Mouse (Mus musculus) limb, embryonic 12.5 days (tissue): ENCODE data around the gene Alox12e. TPM values are rescaled to one million over a fixed set of nuclear protein-coding genes. Genes with fewer than 3 reads are reported as not detected.
"Not testable (repeated sequence)": the region's sequence is repeated elsewhere in the genome, so short reads cannot be mapped to it uniquely, and the experiment has no call there.

Experiments used
- ATAC-seq: fragments of 200-750 bp; cut with Nextera tagmentation; 2 replicates; pipeline ENCODE4 v1.8.0; 2017; ENCODE audit warnings: low read depth, moderate TSS enrichment; ENCODE audit not compliant: insufficient number of reproducible peaks, insufficient read depth, low FRiP score, low TSS enrichment
- H3K27ac ChIP-seq: fragments of 300-500 bp; sonication (generic); 2 replicates; pipeline ENCODE4 v1.5.1; 2016; ENCODE audit warnings: mild to moderate bottlenecking, moderate library complexity
- H3K27me3 ChIP-seq: fragments of 300-500 bp; sonication (generic); 2 replicates; pipeline ENCODE4 v1.6.1; 2016; ENCODE audit warnings: mild to moderate bottlenecking, moderate library complexity
- H3K36me3 ChIP-seq: fragments of 300-500 bp; sonication (generic); 2 replicates; pipeline ENCODE4 v1.6.1; 2016; ENCODE audit warnings: mild to moderate bottlenecking, moderate library complexity
- H3K4me1 ChIP-seq: fragments of 300-500 bp; sonication (generic); replicated peaks from 2 replicates; pipeline ENCODE4 v1.6.1; 2016
- H3K4me2 ChIP-seq: fragments of 300-500 bp; sonication (generic); 2 replicates; pipeline ENCODE4 v1.6.1; 2016; ENCODE audit warnings: mild to moderate bottlenecking, moderate library complexity
- H3K4me3 ChIP-seq: fragments of 300-500 bp; sonication (generic); replicated peaks from 2 replicates; pipeline ENCODE4 v1.5.1; 2016; ENCODE audit warnings: mild to moderate bottlenecking
- H3K9ac ChIP-seq: fragments of 300-500 bp; sonication (generic); replicated peaks from 2 replicates; pipeline ENCODE4 v1.6.1; 2016; ENCODE audit warnings: mild to moderate bottlenecking, moderate library complexity
- H3K9me3 ChIP-seq: fragments of 300-500 bp; sonication (generic); 2 replicates; pipeline ENCODE4 v1.6.1; 2016; ENCODE audit warnings: mild to moderate bottlenecking, moderate library complexity
- WGBS: fragments of 180-500 bp; shearing (Covaris S2); methylation state at CpG from one replicate; pipeline ENCODE4 v1.1.7; 2016; 5-methylcytosine and 5-hydroxymethylcytosine counted together
- polyA plus RNA-seq: library from polyadenylated mRNA; unstranded; fragments of >200 nt; fragmentation: Nextera tagmentation; extraction: Ambion mirVana; gene quantifications from 2 replicates; pipeline ENCODE4 v1.2.1, GENCODE M21; 2016

Alox12e gene
- polyA plus RNA-seq, result not detected in 2 replicates

DNA sequence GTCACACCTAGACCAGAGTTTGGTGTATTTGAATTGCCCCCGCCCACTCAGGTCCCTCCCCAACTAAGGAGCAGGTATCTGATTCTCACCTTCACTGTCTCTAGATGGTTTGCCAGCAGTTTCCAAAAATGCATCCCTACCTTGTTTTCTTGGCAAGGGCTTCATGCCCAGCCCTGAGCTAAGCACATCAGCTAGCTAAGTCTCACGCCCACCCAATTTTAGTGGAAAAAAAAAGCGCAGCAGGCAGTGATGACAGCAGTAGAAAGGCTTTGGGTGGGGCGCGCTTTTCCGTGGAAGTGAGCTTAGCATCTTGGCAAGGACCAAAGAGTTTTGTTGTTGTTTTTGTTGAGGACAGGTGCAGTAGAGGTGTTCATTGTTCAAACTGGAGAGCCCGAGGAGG is at the start of gene Alox12e:
Gene Alox12e, minus strand, starts transcription at position 101 of the 400 bp plus-strand sequence.
- Histone ChIP-seq H3K27ac (no peak within 1 kb of the TSS), H3K4me1 (no peaks in the 10 kb centered on the region), H3K4me3 (peak within 1 kb of the TSS; percentile 7; the same call in 1 of the 2 replicates), H3K9ac (no peak within 1 kb of the TSS), H3K9me3 (no peaks in the 10 kb centered on the region), H3K36me3 (no peaks in the 10 kb centered on the region), H3K27me3 (peaks cover 75% of the 10 kb centered on the region), H3K4me2 (0 out of 2 replicates have a peak within 1 kb of the TSS, but pooled peaks have one; percentile 6)
- 23% methylated on average over 7 of the region's 7 CpGs for WGBS
- ATAC-seq, result no peak

GRCm38 (mm10) chr11:70368626-70369025 is 46.2 kb upstream of the Alox12e start:
- not testable (repeated sequence) for H3K9me3 ChIP-seq, H3K27me3 ChIP-seq, H3K36me3 ChIP-seq, ATAC-seq, H3K9ac ChIP-seq, H3K27ac ChIP-seq, H3K4me3 ChIP-seq, H3K4me2 ChIP-seq, H3K4me1 ChIP-seq
- 71% methylated on average over 2 of the region's 2 CpGs for WGBS

- not testable (repeated sequence) for H3K4me3 ChIP-seq, H3K36me3 ChIP-seq, H3K9ac ChIP-seq, H3K4me2 ChIP-seq, H3K27me3 ChIP-seq, H3K27ac ChIP-seq, H3K4me1 ChIP-seq, ATAC-seq
- peaks cover 13% of the 10 kb centered on the region for H3K9me3 ChIP-seq
- 82% methylated on average over 6 of the region's 6 CpGs for WGBS
Observed at GRCm38 (mm10) chr11:70367701-70368100, 45.3 kb upstream of the Alox12e start.

GRCm38 (mm10) chr11:70351868-70352267 is 29.4 kb upstream of the Alox12e start, which contains the start of gene Alox15:
Gene Alox15 (minus strand): TSS chr11:70352031.
- Histone ChIP-seq H3K27ac (no peak within 1 kb of the TSS), H3K36me3 (no peaks in the 10 kb centered on the region), H3K4me2 (peak within 1 kb of the TSS; percentile 66), H3K27me3 (peaks cover 70% of the 10 kb centered on the region), H3K4me1 (peaks cover 13% of the 10 kb centered on the region), H3K9me3 (no peaks in the 10 kb centered on the region), H3K9ac (peak within 1 kb of the TSS; percentile 40), H3K4me3 (peak within 1 kb of the TSS; percentile 41)
- no peak for ATAC-seq
- under 1% methylated on average over 19 of the region's 19 CpGs for WGBS

DNA sequence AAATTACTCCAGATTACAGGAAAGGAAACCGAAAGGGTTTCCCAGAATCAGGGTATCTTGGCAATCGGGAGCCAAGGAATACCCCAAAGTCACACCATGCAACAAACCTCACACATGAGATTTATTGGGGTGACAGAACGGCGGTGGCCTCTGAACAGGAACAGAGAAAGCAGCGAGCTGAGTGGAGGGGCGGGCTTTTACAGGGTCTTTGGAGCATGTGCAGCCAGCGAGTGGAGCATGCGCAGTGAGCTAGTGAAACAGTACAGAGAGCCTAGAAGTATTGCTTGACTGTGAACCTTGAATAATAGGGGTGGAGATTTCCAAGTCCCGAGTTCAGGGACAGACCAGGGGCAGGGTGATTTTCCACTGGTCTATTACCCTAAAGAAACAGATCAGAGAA is 26.2 kb upstream of the Alox12e start:
- Histone ChIP-seq H3K27ac (no peak overlapping the region), H3K9me3 (no peaks in the 10 kb centered on the region), H3K36me3 (no peaks in the 10 kb centered on the region), H3K4me2 (no peak overlapping the region), H3K4me1 (peaks cover 13% of the 10 kb centered on the region), H3K9ac (no peak overlapping the region), H3K27me3 (peaks cover 72% of the 10 kb centered on the region), H3K4me3 (no peak overlapping the region)
- no peak for ATAC-seq
- WGBS, result 77% methylated on average over 9 of the region's 9 CpGs

DNA sequence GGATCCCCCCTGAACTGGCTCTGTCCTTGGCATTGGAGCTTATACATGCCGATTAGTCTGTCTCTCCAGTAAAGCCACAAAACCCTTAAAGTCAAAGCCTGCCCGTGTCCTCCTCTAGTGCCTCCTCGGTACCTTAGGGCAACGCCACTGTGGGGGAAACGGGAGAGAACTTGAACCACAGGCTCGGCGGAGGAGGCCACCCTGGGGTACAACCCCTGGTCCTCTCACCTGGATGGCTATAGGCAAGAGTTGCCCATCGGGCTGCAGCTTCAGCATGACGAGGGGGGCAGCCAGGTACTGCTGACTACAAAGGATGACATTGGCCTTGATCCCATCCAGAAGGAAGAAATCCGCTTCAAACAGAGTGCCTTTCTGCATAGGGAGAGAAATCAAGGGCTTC is 25.4 kb upstream of the Alox12e start:
- peaks cover 64% of the 10 kb centered on the region for H3K27me3 ChIP-seq
- H3K4me1 ChIP-seq, result peaks cover 13% of the 10 kb centered on the region
- H3K4me3 ChIP-seq, result no peak overlapping the region
- H3K27ac ChIP-seq, result no peak overlapping the region
- no peak for ATAC-seq
- H3K9ac ChIP-seq, result no peak overlapping the region
- H3K4me2 ChIP-seq, result no peak overlapping the region
- no peaks in the 10 kb centered on the region for H3K36me3 ChIP-seq
- no peaks in the 10 kb centered on the region for H3K9me3 ChIP-seq
- 83% methylated on average over 10 of the region's 10 CpGs for WGBS

GRCm38 (mm10) chr11:70345546-70345945 is 23.1 kb upstream of the Alox12e start:
- no peaks in the 10 kb centered on the region for H3K36me3 ChIP-seq
- no peaks in the 10 kb centered on the region for H3K9me3 ChIP-seq
- H3K4me1 ChIP-seq, result no peaks in the 10 kb centered on the region
- H3K4me3 ChIP-seq, result no peak overlapping the region
- ATAC-seq, result no peak
- 94% methylated on average over 8 of the region's 8 CpGs for WGBS
- H3K9ac ChIP-seq, result no peak overlapping the region
- H3K27ac ChIP-seq, result no peak overlapping the region
- peaks cover 41% of the 10 kb centered on the region for H3K27me3 ChIP-seq
- no peak overlapping the region for H3K4me2 ChIP-seq

DNA sequence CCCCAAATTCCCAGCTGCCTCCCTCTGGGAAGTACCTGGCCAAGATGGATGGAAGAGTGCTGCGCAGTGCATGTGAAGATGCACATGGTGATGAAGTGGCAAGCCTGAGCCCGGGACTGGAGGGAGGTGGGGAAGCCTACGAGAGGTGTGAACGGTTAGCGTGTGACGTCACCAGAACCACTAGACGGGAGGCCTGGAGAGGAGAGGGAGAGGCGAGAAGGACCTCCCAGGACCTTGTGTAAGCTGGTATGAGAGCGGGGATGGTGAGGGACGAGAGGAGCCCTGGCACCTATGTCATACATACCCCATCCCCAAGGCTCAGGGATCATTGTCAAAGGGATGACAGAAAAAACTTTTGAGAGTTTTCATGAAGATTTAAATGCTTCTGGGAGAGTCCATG is 22.6 kb upstream of the Alox12e start:
- Histone ChIP-seq H3K4me3 (no peak overlapping the region), H3K4me1 (no peaks in the 10 kb centered on the region), H3K27ac (no peak overlapping the region), H3K9me3 (no peaks in the 10 kb centered on the region), H3K27me3 (peaks cover 36% of the 10 kb centered on the region), H3K36me3 (no peaks in the 10 kb centered on the region), H3K9ac (no peak overlapping the region), H3K4me2 (no peak overlapping the region)
- no peak for ATAC-seq
- WGBS, result 61% methylated on average over 10 of the region's 10 CpGs

DNA sequence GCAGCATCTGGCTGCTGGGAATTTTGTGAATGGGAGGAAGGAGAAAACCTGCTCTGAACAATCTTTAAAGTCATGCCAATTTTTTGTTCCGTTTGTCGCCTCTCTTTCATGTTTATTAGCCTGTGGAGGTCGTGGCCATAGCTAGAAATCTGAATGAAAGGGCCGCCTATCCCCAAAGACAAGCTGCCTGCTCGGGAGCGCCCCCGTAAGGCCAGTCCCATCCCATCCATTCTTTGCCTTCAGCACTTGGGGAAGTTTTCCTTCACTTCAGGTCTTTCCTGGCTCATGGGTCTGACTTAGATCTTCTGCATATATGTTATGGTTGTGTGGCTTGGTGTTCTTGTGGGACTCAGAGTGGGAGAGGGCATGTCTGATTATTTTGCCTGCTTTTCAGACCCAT is 17.1 kb upstream of the Alox12e start:
- no peak for ATAC-seq
- WGBS, result 30% methylated on average over 7 of the region's 7 CpGs

DNA sequence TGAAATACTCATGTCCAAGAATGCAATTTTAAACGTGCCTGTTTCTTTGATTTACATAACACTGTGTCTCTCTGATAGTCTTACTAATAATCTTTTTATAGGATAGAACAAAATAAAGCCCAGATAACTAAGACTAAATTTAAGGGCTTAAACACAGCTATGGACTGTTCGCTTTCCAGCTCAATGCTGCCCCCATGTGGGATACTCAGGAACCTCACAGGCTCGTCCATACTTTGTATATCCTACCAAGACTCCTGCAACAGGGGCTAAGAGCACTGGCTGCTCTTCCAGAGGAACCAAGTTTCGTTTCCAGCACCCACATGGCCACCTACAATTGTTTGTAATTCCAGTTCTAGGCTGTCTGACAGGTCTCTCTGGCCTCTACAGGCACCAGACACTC is 12.0 kb upstream of the Alox12e start:
- no peak for ATAC-seq
- Histone ChIP-seq H3K4me1 (no peaks in the 10 kb centered on the region), H3K9me3 (no peaks in the 10 kb centered on the region), H3K36me3 (no peaks in the 10 kb centered on the region), H3K4me2 (no peak overlapping the region), H3K4me3 (no peak overlapping the region), H3K27ac (no peak overlapping the region), H3K9ac (no peak overlapping the region), H3K27me3 (no peaks in the 10 kb centered on the region)
- 41% methylated on average over 4 of the region's 4 CpGs for WGBS

More for the DNA sequence above, 17.1 kb upstream of the Alox12e start:
- no peaks in the 10 kb centered on the region for H3K36me3 ChIP-seq
- H3K4me1 ChIP-seq, result no peaks in the 10 kb centered on the region
- H3K4me2 ChIP-seq, result no peak overlapping the region
- no peak overlapping the region for H3K9ac ChIP-seq
- no peaks in the 10 kb centered on the region for H3K9me3 ChIP-seq
- H3K4me3 ChIP-seq, result no peak overlapping the region
- no peaks in the 10 kb centered on the region for H3K27me3 ChIP-seq
- no peak overlapping the region for H3K27ac ChIP-seq

DNA sequence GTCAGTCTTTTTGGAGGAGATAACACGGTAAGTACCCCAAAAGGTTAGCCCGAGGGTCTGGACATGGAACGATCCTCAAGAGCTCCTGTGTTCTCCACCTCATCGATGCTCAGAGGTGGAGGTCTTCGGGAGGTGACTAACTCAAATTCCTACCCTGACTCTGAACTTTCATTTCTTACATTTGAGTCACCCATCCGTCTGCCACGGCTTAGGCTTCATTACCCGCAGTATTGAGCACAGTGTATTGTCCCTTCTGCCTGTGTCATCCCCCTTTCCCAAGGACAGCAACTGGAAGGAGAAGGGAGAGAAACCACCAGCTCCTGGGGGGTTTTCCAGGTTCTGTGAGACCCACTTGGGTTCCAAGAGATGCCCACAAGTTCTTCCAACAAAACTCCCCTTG is 2.3 kb upstream of the Alox12e start:
- no peak overlapping the region for H3K27ac ChIP-seq
- no peak overlapping the region for H3K4me2 ChIP-seq
- no peaks in the 10 kb centered on the region for H3K4me1 ChIP-seq
- no peak for ATAC-seq
- H3K9me3 ChIP-seq, result no peaks in the 10 kb centered on the region
- H3K9ac ChIP-seq, result no peak overlapping the region
- WGBS, result 86% methylated on average over 8 of the region's 8 CpGs
- H3K36me3 ChIP-seq, result no peaks in the 10 kb centered on the region
- no peak overlapping the region for H3K4me3 ChIP-seq
- H3K27me3 ChIP-seq, result peaks cover 57% of the 10 kb centered on the region

DNA sequence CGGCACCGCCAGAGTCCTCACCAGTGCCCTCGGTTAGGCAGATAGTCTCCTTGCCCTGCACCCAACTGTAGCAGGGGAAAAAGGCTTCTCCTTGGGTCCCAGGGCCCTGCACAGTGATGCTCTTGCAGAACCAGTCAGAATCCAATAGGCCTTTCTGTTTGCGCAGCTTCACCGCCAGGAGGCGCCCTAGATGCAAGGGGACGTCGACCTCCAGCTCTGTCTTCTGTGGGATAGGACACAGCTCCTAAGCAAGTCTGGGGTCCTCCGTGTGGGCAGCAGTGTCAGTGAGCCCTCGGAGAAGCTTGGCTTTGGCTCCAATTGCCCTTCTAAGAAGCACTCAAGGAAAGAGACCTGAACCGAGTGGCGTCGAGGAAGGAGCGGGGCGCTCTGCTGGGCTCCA is 764 bp downstream of the Alox12e start:
- no peaks in the 10 kb centered on the region for H3K36me3 ChIP-seq
- H3K4me2 ChIP-seq, result 0 out of 2 replicates have a peak overlapping the region, but pooled peaks have one; percentile 6
- ATAC-seq, result no peak
- 4% methylated on average over 15 of the region's 15 CpGs for WGBS
- peaks cover 75% of the 10 kb centered on the region for H3K27me3 ChIP-seq
- peak overlapping the region; percentile 7; the same call in 1 of the 2 replicates for H3K4me3 ChIP-seq
- no peaks in the 10 kb centered on the region for H3K9me3 ChIP-seq
- H3K4me1 ChIP-seq, result no peaks in the 10 kb centered on the region
- no peak overlapping the region for H3K27ac ChIP-seq
- H3K9ac ChIP-seq, result no peak overlapping the region
